Comparison of ENCODE assay signal across 7 mouse cellular contexts in genomic region chr15:84756426-84756825, GRCm38 (mm10). TPM values are rescaled to one million over a fixed set of nuclear protein-coding genes. Genes with fewer than 3 reads are reported as not detected.
DNase-seq lines count a peak whose midpoint lies in the region; ATAC-seq and TF ChIP-seq lines count a peak whose summit lies in the region.

No protein-coding gene starts in this region.

- no peak for DNase-seq in lung, postnatal 0 days (ENCODE audit: low spot score)
- no peak for DNase-seq in adipocyte (ENCODE audit: low spot score)

- H3K27me3 ChIP-seq in lung, embryonic 15.5 days = peaks cover 8% of the 10 kb centered on the region; the same call in 1 of the 2 replicates
- H3K27me3 ChIP-seq in lung, postnatal 0 days (replicated peaks; ENCODE audit: insufficient read depth, low read length) = no peaks in the 10 kb centered on the region
- peaks cover 25% of the 10 kb centered on the region for H3K27me3 ChIP-seq in embryonic facial prominence, embryonic 13.5 days
- no peaks in the 10 kb centered on the region for H3K27me3 ChIP-seq in intestine, postnatal 0 days (replicated peaks; ENCODE audit: control insufficient read depth, insufficient read depth, low read length)
- H3K27me3 ChIP-seq in neural tube, embryonic 13.5 days = peaks cover 14% of the 10 kb centered on the region; the same call in 1 of the 2 replicates

- no peaks in the 10 kb centered on the region for H3K9me3 ChIP-seq in lung, embryonic 15.5 days
- H3K9me3 ChIP-seq in lung, postnatal 0 days (ENCODE audit: low read length) = no peaks in the 10 kb centered on the region
- no peaks in the 10 kb centered on the region for H3K9me3 ChIP-seq in embryonic facial prominence, embryonic 13.5 days
- H3K9me3 ChIP-seq in intestine, postnatal 0 days (ENCODE audit: control insufficient read depth) = no peaks in the 10 kb centered on the region
- no peaks in the 10 kb centered on the region for H3K9me3 ChIP-seq in neural tube, embryonic 13.5 days

- no peak for ATAC-seq in lung, embryonic 15.5 days (ENCODE audit: borderline replicate concordance, extremely low read depth, low FRiP score, low TSS enrichment)
- ATAC-seq in lung, postnatal 0 days = no peak
- ATAC-seq in embryonic facial prominence, embryonic 13.5 days (ENCODE audit: insufficient number of reproducible peaks, insufficient read depth, low FRiP score, low TSS enrichment, low read depth) = no peak
- no peak for ATAC-seq in intestine, postnatal 0 days
- ATAC-seq in neural tube, embryonic 13.5 days (ENCODE audit: low read depth) = peak; percentile 45
- no peak for ATAC-seq in CD4-positive, CD25-positive, alpha-beta regulatory T cell, adult 4 months

- 0 out of 2 replicates have a peak overlapping the region, but pooled peaks have one; percentile 6 for H3K9ac ChIP-seq in lung, embryonic 15.5 days
- H3K9ac ChIP-seq in lung, postnatal 0 days (replicated peaks; ENCODE audit: low read depth) = no peak overlapping the region
- H3K9ac ChIP-seq in embryonic facial prominence, embryonic 13.5 days = peak overlapping the region; percentile 49
- H3K9ac ChIP-seq in intestine, postnatal 0 days (ENCODE audit: low read depth, low read length) = no peak overlapping the region
- H3K9ac ChIP-seq in neural tube, embryonic 13.5 days = peak overlapping the region; percentile 44

- peak overlapping the region; percentile 43 for H3K4me2 ChIP-seq in lung, embryonic 15.5 days
- H3K4me2 ChIP-seq in lung, postnatal 0 days (replicated peaks; ENCODE audit: low read depth, low read length) = no peak overlapping the region
- peak overlapping the region; percentile 64 for H3K4me2 ChIP-seq in embryonic facial prominence, embryonic 13.5 days
- H3K4me2 ChIP-seq in intestine, postnatal 0 days (replicated peaks; ENCODE audit: low read depth) = peak overlapping the region; percentile 54
- peak overlapping the region; percentile 59 for H3K4me2 ChIP-seq in neural tube, embryonic 13.5 days

- TF ChIP-seq EP300 in lung, postnatal 0 days (IDR thresholded peaks at IDR 0.05) = no peak

- no peaks in the 10 kb centered on the region for H3K36me3 ChIP-seq in lung, embryonic 15.5 days
- no peaks in the 10 kb centered on the region for H3K36me3 ChIP-seq in lung, postnatal 0 days (ENCODE audit: insufficient read depth, low read length)
- H3K36me3 ChIP-seq in embryonic facial prominence, embryonic 13.5 days = no peaks in the 10 kb centered on the region
- H3K36me3 ChIP-seq in intestine, postnatal 0 days (ENCODE audit: control insufficient read depth, insufficient read depth) = no peaks in the 10 kb centered on the region
- no peaks in the 10 kb centered on the region for H3K36me3 ChIP-seq in neural tube, embryonic 13.5 days

- H3K27ac ChIP-seq in lung, embryonic 15.5 days = no peak overlapping the region
- no peak overlapping the region for H3K27ac ChIP-seq in lung, postnatal 0 days (ENCODE audit: low read length)
- peak overlapping the region; percentile 51 for H3K27ac ChIP-seq in embryonic facial prominence, embryonic 13.5 days
- H3K27ac ChIP-seq in intestine, postnatal 0 days (ENCODE audit: low read depth, low read length) = no peak overlapping the region
- peak overlapping the region; percentile 78 for H3K27ac ChIP-seq in neural tube, embryonic 13.5 days (replicated peaks)

- WGBS in lung, embryonic 15.5 days = 9% methylated on average over 22 of the region's 22 CpGs
- 11% methylated on average over 22 of the region's 22 CpGs for WGBS in lung, postnatal 0 days
- 1% methylated on average over 21 of the region's 22 CpGs for WGBS in embryonic facial prominence, embryonic 13.5 days
- WGBS in intestine, postnatal 0 days = 11% methylated on average over 22 of the region's 22 CpGs
- under 1% methylated on average over 22 of the region's 22 CpGs for WGBS in neural tube, embryonic 13.5 days

- H3K4me1 ChIP-seq in lung, embryonic 15.5 days = no peaks in the 10 kb centered on the region
- peaks cover 3% of the 10 kb centered on the region; the same call in 1 of the 2 replicates for H3K4me1 ChIP-seq in lung, postnatal 0 days (ENCODE audit: insufficient read depth, low read depth, low read length)
- peaks cover 18% of the 10 kb centered on the region for H3K4me1 ChIP-seq in embryonic facial prominence, embryonic 13.5 days
- no peaks in the 10 kb centered on the region for H3K4me1 ChIP-seq in intestine, postnatal 0 days (replicated peaks; ENCODE audit: control insufficient read depth, insufficient read depth, low read length)
- peaks cover 48% of the 10 kb centered on the region for H3K4me1 ChIP-seq in neural tube, embryonic 13.5 days (replicated peaks)

- no peak for TF ChIP-seq CTCF in lung, postnatal 0 days (IDR thresholded peaks at IDR 0.05)
- no peak for TF ChIP-seq CTCF in intestine, postnatal 0 days (IDR thresholded peaks at IDR 0.05; ENCODE audit: low read depth)

- H3K4me3 ChIP-seq in lung, embryonic 15.5 days = peak overlapping the region; percentile 1; the same call in 1 of the 2 replicates
- no peak overlapping the region for H3K4me3 ChIP-seq in lung, postnatal 0 days (ENCODE audit: low read depth, low read length)
- H3K4me3 ChIP-seq in embryonic facial prominence, embryonic 13.5 days = peak overlapping the region; percentile 32
- no peak overlapping the region for H3K4me3 ChIP-seq in intestine, postnatal 0 days (ENCODE audit: low read depth, low read length)
- peak overlapping the region; percentile 32 for H3K4me3 ChIP-seq in neural tube, embryonic 13.5 days

RNA-seq across cellular contexts. Expression of gene Arhgap8, which starts 36.6 kb away (rescaled TPM):
- 21.1 and 25.5 TPM in 2 replicates for polyA plus RNA-seq in lung, embryonic 15.5 days (2015; fragmentation: Nextera tagmentation; extraction: Ambion mirVana)
- 15.9 and 19.4 TPM in 2 replicates for polyA plus RNA-seq in lung, postnatal 0 days (2015; fragmentation: Nextera tagmentation; extraction: Ambion mirVana)
- polyA plus RNA-seq in embryonic facial prominence, embryonic 13.5 days (2015; fragmentation: Nextera tagmentation; extraction: Ambion mirVana) = 3.9 and 6.0 TPM in 2 replicates
- 10.6 and 11.2 TPM in 2 replicates for polyA plus RNA-seq in intestine, postnatal 0 days (2015; fragmentation: Nextera tagmentation; extraction: Ambion mirVana)
- 1.7 and 2.2 TPM in 2 replicates for polyA plus RNA-seq in neural tube, embryonic 13.5 days (2015; fragmentation: Nextera tagmentation; extraction: Ambion mirVana)
- polyA plus RNA-seq in CD4-positive, CD25-positive, alpha-beta regulatory T cell, adult 4 months (2017; shearing (Covaris generic)) = not detected

Comparison
In these comparisons a context has a peak if more than half of its experiments do, and no peak if none do; other contexts are left out.
1. H3K4me3 ChIP-seq: peak in lung, embryonic 15.5 days (single experiment), embryonic facial prominence, embryonic 13.5 days (single experiment) and neural tube, embryonic 13.5 days (single experiment); none in lung, postnatal 0 days (single experiment) and intestine, postnatal 0 days (single experiment).
2. H3K9ac ChIP-seq: peak in lung, embryonic 15.5 days (single experiment), embryonic facial prominence, embryonic 13.5 days (single experiment) and neural tube, embryonic 13.5 days (single experiment); none in lung, postnatal 0 days (single experiment) and intestine, postnatal 0 days (single experiment).
3. H3K27ac ChIP-seq: peak in embryonic facial prominence, embryonic 13.5 days (single experiment) and neural tube, embryonic 13.5 days (single experiment); none in lung, embryonic 15.5 days (single experiment), lung, postnatal 0 days (single experiment) and intestine, postnatal 0 days (single experiment).